Mouse (Mus musculus): ENCODE results near the gene Armh2.
"Not testable (repeated sequence)": the region's sequence is repeated elsewhere in the genome, so short reads cannot be mapped to it uniquely, and the experiment has no call there.

The Armh2 gene

GRCm38 (mm10) chr13:24757820-24758564 is 17.0 kb downstream of the Armh2 start:
- DNase-seq (ENCODE audit: extremely low read depth, low read depth, low spot score), result no peak

GRCm38 (mm10) chr13:24759451-24759850 is 18.4 kb downstream of the Armh2 start:
- DNase-seq (ENCODE audit: extremely low read depth, low read depth, low spot score), result no peak

DNA sequence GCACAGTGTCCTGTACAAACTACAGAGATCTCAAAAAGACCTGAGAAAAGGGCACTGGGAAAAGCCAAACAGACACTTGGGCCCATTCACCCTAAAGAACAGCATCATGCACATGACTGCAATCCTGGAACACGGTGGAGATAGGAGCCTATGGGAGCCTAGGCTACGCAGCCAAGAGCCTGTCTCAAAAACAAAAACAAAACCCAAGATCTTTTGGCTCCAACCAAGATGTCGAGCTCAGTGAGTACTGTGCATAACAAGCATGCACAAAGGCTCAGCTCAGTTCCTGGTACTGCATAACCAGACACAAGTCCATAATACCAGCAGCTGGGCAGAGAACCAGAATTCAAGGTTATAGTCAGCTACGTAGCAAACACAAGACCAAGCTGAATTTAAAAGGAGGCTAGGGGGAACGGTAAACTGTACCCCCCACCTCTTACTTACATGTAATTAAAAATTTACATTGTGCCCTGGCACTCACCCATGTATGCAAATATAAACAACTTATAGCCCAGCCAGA is 19.4 kb downstream of the Armh2 start:
- no peak for DNase-seq (ENCODE audit: extremely low read depth, low read depth, low spot score)

DNA sequence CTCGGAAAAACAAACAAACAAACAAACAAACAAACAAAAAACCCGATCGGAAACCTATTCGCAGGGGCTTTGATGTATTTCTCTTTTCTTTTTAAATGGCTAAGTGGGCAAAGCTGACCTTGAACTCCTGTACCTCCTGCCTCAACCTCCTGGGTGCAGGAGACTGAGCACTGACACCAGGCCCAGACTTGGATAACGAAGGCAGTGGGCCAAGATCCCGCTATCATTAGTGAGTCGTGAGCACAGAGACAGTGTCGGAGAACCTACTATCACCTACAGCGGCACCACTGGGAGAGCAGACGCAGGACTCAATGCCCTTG is 20.0 kb downstream of the Armh2 start:
- no peak for DNase-seq (ENCODE audit: extremely low read depth, low read depth, low spot score)

- no peak for DNase-seq (ENCODE audit: extremely low read depth, low read depth, low spot score)
Observed at GRCm38 (mm10) chr13:24761403-24762227, 20.6 kb downstream of the Armh2 start, which contains the start of gene Gmnn. Gene Gmnn, minus strand, starts transcription at chr13:24761923.

- no peak for DNase-seq (ENCODE audit: extremely low read depth, low read depth, low spot score)
Observed at GRCm38 (mm10) chr13:24762254-24762653, 21.2 kb downstream of the Armh2 start.

GRCm38 (mm10) chr13:24767809-24768208 is 26.8 kb downstream of the Armh2 start:
- DNase-seq (ENCODE audit: extremely low read depth, low read depth, low spot score), result not testable (repeated sequence)

GRCm38 (mm10) chr13:24771482-24771881 is 30.4 kb downstream of the Armh2 start:
- not testable (repeated sequence) for DNase-seq (ENCODE audit: extremely low read depth, low read depth, low spot score)

- no peak for DNase-seq (ENCODE audit: extremely low read depth, low read depth, low spot score)
Observed at GRCm38 (mm10) chr13:24776146-24776844, 35.3 kb downstream of the Armh2 start.

- DNase-seq (ENCODE audit: extremely low read depth, low read depth, low spot score), result no peak
Observed at GRCm38 (mm10) chr13:24778026-24778425, 37.0 kb downstream of the Armh2 start.

DNA sequence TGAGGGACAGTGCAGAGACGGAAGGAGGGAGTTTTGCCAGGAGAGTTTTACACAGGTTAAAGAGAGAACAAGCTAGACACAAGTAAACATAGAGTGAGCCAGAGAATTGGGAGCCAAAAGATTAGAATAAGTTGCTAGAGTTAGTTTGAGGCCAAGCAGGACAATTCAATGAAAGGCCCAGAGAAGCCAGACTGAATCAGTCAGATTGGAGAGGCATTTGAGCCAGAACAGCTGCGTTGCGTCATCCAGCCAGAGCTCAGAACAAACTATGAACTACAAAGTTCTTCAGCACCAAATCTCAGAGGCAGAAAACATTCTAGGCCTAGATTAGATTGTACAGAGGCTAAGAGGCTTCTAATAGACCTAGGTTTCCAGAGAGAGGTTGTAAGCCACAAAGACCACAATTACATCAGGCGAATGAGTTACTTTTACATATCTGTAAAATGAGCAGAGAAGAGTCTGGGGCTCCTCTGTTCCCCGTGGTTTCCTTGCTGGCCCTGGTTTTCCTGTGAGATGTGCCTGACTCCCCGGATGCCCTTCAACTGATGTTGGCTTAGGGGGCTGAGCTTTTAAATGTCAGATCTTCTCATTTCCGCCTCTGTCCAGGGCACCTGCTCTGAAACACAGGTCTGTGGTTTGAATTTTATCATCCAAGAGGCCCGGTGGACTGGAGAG is 37.8 kb downstream of the Armh2 start:
- no peak for DNase-seq (ENCODE audit: extremely low read depth, low read depth, low spot score)

- no peak for DNase-seq (ENCODE audit: extremely low read depth, low read depth, low spot score)
Observed at GRCm38 (mm10) chr13:24781916-24782315, 40.9 kb downstream of the Armh2 start.

DNA sequence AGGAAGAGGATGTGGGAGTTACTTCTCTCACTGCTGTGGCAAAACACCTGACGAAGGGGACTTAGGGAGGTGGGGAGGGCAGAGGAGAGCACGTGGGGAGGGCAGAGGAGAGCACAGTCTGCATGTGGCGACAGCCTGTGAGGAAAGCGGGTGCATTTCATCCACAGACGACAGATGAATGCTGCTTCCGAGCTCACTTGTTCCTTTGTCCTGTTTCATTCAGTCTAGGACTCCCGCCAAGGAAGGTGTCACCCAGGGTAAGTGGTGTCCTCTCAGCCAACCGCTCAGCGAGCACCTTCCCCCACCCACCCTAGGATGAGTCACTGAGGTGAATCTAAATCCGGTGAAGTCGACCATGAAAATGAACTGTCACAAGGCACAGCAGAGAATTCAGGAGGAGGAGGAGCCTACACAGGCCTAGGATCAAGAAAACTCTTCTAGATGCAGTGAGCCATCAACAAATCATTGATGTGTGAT is 45.0 kb downstream of the Armh2 start:
- no peak for DNase-seq (ENCODE audit: extremely low read depth, low read depth, low spot score)

GRCm38 (mm10) chr13:24787477-24787876 is 46.4 kb downstream of the Armh2 start:
- DNase-seq (ENCODE audit: extremely low read depth, low read depth, low spot score), result no peak

DNA sequence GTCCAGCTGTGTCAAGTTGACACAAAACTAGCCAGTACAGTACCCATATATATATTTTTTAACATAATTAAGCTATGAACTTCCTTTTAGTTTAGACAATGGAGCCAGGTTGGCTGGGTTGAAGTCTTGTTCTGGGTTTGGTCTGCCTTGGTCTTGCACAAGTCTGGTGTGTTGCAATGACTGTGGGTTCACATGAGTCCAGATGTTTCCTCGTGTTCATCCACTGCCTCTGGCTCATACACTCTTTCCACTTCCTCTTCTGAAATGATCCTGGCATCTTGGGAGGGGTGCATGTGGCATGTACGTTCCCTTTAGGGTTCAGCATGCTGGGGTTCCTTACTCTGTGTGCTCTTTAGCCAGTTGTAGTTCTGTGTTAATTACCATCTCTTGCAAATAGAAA is 50.3 kb downstream of the Armh2 start:
- no peak for DNase-seq (ENCODE audit: extremely low read depth, low read depth, low spot score)

DNA sequence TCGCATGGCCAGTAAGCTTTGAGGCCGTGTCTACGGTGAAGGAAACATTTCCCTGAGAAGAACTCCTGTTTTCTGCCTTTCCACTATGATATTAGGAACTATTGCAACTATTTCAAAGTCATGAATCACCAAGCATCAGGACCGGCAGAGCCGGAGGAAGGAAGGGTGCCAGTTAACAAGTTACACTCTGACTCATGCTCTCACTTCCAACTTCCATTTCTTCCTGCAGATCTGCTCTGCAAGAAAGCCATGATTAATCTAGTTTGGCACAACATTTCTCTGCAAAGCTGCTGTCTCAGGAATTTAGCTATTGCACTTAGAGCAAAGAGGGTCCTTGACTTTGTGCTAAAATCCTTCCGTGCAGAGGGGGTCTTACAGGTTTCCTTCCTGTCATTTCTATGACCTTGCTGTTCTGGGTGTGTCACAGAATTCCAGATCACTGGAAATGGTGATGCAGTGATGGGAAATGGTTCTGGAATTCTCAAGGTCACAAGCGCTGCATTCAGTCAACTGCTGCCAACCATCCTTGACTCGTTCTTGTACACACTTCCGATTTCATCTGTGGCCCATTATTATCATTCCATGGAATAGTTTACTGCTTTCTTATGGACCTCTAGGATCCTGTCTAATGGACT is 51.5 kb downstream of the Armh2 start:
- no peak for DNase-seq (ENCODE audit: extremely low read depth, low read depth, low spot score)
